Mouse (Mus musculus) lung, adult 2 months (tissue): ENCODE results near the gene Gm10096. TPM values are rescaled to one million over a fixed set of nuclear protein-coding genes. Genes with fewer than 3 reads are reported as not detected.
"Not testable (repeated sequence)": the region's sequence is repeated elsewhere in the genome, so short reads cannot be mapped to it uniquely, and the experiment has no call there.

Experiments
- DNase-seq: peaks from one replicate; pipeline ENCODE4 v3.0.0; 2022
- H3K4me1 ChIP-seq: fragments of 200-500 bp; 2 replicates; pipeline ENCODE4 v1.6.1; 2011; ENCODE audit warnings: low read length; ENCODE audit not compliant: control insufficient read depth, insufficient read depth
- H3K4me3 ChIP-seq: fragments of 200-500 bp; replicated peaks from 2 replicates; pipeline ENCODE3; 2011; ENCODE audit warnings: low read depth, mild to moderate bottlenecking, control low read depth, low read length; ENCODE audit errors: extremely low read depth
- WGBS: fragments of 180-500 bp; shearing (Covaris S2); methylation state at CpG from one replicate; pipeline ENCODE4 v1.1.7; 2018; 5-methylcytosine and 5-hydroxymethylcytosine counted together
- polyA plus RNA-seq: library from polyadenylated mRNA; depleted of rRNA; stranded (reverse); fragments of >200 nt; gene quantifications from 2 replicates; pipeline ENCODE4 v1.2.3, GENCODE M21; 2012; rRNA removed

Gene Gm10096
- polyA plus RNA-seq = not detected in 2 replicates

DNA sequence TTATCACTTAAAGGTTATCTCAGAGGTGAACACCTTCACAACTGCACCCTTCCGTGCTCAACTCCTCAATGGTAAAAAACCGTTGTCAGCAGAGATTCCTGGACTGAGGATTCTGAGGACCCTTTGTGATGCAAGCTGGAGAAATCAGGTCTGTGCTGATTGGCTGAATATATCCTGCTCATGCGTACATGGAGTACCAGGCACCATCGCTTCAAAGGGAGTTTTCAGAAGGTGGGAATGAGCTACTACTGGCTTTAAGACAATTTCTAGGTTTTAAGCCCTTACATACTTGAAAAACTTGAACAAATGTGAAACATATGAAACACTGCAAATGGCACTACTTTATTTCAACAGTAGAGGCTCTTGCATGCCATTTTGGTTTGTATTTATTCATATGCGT is at the start of gene Gm10096:
Gene Gm10096, minus strand, starts transcription at position 101 of the 400 bp plus-strand sequence.
- not testable (repeated sequence) for H3K4me3 ChIP-seq, DNase-seq, H3K4me1 ChIP-seq
- no CpG with 5 or more reads among the region's 5 CpGs for WGBS
